Mouse (Mus musculus): ENCODE data around the gene Ebpl.

DNA sequence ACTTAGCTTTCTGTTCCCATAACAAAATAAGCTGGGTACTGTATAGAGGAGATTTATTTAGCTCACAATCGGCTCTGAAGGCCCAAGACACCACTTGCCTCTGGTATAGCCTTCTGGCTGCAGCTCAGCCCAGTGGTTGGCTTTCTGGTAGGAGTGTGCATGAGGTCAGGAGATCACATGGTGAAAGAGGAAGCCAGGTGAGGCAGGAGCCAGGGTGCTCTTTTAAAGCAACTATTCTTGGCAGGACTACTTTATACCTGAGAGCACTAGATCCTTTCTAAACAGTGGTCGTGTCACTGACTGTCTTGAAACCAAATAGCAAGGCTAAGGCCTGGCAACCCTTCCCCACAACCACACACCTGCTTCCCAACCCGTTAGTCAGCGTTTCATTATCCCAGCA is 10.4 kb downstream of the Ebpl start:
- no peak for TF ChIP-seq CTCF (IDR thresholded peaks at IDR 0.05; ENCODE audit: low read depth)
- no peak for TF ChIP-seq EP300 (IDR thresholded peaks at IDR 0.05; ENCODE audit: low read depth)

All from liver, embryonic 14.5 days (tissue).